Mouse (Mus musculus): ENCODE measurements around the gene Slc4a11.

The Slc4a11 gene

DNA sequence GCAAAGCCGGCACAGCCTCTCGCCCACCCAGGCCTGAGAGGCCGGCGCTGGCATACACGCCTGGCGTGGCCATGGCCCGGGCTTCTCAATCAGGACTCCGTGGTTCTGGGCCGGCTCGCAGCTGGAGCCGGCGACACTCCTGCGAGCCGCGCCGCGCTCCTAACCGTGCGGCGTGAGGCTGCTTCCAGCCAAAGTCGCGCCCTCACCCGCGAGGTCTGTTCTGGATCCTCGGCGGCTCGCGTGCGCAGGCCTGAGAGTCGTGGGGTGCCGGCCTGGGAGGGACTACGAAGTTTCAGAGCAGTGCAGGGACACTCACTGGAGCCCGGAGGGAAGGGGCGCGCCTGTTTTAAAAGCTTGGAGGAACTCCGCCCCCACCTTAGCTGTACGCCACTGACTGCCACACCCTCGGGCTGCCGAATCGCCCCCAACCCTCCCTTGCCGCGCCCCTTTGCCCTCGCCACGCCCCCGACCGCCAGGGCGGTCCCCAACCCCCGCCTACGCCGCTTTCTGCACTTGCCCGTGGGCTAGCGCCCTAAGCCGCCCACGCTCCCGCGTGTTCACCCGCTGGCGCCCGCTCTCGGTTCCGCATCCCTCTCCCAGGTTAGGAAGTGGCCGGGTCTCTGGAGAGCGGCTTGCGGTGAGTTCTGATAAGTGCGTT is at the start of gene Slc4a11:
Gene Slc4a11 (minus strand): TSS at position 367 of the 658 bp plus-strand sequence.
- DNase-seq, result peak; percentile 66

DNA sequence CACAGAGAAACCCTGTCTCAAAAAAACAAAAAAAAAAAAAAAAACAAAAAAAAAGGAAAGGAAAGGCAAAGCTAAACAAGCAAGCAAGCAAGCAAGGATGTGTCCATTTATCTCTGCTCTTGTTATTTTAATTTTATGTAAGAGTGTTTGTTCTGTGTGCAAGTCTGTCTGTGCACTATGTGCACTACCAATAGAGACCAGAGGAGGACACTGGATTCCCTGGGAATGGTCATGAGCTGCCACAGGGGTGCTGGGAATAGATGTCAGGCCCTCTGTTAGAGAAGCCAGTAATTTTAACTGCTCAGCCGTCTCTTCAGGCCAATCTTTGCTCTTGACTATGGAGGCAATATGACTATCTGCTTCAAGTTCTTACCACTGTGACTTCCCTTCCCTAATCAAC is 46.3 kb upstream of the Slc4a11 start:
- no peak for DNase-seq

DNA sequence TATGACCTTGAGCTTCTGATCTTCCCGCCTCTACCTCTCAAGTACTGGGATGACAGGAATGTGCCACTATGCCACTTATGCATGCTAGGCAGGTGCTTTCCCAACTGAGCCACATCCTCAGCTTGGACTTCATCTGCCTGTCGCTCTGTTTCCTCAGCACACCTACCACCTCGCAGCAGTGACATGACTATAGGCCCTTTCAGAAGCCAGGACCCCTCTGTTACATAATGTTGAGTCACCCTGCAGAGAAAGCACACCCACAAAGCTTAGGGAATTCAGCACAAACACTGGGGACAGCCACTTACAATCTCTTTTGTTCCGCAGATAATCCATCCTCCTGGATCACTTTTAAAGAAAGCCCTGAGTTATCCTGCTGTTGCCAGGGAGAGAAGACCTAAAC is 42.8 kb upstream of the Slc4a11 start:
- no peak for DNase-seq

DNA sequence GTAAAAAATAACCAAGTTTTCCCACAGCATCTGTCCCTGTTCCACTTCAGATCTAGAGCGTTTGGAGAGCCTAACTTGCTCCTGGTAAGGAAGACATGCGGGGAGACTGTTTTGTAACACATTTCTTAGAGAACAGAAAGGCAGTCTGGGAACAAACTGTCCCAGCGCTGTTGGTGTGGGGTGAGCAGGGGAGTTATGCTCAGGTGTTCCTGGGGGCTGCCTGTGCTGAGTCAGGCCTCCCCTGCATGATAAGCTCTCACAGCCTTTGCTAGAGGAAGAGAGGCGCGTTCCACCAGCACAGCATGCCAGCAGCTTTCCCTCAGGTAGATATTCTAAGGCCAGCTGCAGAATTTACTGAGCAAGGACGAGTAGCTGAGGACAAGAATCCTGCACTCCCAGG is 40.7 kb upstream of the Slc4a11 start:
- no peak for DNase-seq

DNA sequence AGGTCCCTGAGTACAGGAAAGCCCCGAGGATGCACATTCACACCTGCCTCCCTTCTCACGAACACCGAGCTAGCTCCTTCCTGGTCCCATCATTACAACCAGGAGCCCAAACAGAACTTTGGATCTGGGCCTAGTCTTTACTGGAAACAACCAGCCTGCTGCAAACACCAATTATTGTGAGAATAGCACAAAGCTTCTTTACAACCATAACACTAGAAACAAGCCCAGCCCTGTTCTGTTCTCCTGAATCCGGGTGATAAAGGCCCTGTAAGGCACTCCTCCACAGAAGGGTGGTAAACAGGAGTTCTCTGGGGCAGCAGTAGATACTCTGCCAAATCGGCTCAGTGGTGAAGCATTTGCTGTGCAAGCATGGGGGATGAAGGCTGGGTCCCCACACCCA is 38.0 kb upstream of the Slc4a11 start:
- DNase-seq, result no peak

DNA sequence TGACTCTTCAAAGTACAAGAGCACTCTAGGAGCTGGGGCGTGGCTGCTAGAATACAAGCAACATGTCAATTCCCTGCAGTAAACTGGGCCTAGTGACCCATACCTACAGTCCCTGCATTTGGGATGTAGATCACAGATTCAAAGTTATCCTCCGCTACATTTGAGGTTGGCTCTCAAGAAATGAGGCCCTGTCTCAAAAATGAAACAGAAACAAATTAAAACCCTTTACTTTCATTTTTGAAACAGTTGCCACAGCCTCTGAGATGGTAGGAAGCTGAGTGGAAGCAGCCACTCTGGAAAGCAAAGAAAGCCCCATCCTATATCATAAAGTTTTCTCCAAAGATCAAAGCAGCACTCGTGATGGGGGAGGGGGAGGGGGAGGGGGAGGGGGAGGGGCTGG is 36.1 kb upstream of the Slc4a11 start:
- DNase-seq, result no peak

DNA sequence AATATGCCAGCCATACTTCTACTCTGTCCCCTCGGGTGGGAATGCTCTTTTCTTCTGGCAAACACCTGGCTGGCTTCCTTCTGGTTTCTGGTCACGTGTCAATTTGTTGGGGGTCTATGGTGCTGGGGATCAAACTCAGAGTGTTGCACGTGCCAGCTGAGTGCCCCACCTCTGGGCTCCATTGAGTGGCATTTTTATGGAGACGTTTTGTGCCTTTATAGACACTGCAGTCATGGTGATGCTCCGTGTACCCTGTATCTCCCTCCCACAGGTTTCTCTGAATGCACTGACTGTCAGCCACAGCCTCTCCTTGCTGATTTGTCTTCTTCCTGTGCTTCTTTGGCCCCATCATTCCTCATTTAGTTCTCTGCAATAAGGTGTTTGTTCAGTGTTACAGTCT is 34.5 kb upstream of the Slc4a11 start:
- no peak for DNase-seq

DNA sequence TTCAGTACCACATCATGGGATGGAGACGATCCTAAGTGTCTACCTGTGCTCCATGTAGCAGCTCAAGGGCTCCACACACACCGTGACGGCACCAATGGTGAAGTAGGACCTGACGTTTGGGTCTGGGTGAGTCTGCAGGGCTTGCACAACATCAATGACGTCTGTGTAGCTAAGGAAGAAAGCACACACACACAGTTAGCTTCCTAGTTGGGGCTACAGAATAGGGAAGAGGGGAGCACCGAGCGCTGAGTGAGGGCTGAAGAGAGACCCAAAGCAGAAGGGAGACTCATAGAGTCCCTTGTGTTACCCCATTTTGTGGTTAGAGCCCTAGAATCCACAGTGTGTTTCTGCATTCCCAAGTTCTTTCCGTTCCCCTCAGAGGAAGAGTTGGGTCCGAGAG is 33.4 kb upstream of the Slc4a11 start:
- no peak for DNase-seq

DNA sequence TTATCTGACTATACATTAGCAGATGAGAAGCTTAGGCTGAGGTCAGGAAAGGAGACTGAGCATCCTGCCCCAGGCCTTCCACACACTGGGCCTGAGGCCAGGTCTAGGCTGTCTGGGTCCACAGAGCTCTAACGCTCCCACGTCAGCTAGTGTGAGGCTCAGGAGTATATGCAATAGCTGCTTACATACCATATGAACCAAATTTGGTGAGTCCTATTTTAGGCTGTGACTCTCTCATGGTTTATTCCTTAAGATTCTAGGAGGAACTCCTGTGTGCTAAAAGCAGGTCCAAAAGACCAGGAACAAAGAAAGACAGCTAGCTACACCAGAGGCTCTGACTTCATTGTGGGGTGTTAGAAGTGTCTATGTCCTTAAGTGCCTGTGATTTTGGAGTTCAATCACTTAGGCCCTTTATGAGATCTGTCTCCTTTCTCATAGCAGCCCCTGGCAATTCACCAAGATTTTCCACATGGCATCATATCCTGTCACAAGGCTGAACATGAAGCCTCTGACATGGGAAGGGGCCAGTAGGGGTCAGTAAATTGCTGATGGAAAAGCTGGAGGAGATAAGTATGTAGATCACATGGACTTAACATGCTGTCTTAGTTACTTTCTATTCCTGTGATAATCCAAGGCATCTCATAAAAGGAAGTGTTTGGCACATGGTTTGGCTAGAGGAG is 31.7 kb upstream of the Slc4a11 start:
- DNase-seq, result no peak

DNA sequence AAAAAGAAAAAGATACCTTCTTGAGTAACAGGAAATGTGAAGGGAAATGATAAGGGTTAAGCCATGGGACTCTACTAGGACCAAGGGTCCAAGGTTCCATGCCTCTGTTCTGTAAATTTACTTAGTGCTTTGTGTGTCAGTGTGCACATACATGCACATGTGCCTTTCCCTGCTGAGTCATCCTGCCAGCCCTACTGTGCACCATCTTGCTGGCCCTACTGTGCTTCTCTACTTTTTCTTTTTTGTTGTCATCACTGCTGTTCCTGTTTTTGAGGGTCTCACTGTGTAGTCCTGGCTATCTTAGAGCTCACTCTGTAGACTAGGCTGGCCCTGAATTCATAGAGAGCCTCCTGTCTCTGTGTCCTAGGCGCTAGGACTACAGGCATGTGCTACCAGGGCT is 30.4 kb upstream of the Slc4a11 start:
- no peak for DNase-seq

DNA sequence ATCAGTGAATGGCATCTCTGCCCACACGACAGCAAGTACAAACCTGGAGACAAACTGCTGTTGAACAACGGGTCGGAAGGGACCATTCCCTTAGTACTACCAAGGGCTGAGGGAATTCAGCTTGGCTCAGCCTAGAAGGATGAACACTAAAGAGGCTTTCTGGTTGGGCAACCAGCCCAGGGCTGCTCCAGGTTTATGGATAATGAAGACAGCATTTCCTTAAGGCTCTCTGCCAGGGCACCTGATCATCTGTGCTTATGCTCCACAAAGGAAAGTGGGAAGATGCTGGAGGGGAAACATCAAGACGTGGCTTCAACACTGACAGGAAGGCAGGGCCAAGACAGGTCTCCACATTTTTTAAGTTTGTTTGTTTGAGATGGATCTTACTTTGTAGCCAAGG is 27.1 kb upstream of the Slc4a11 start:
- peak; percentile 21 for DNase-seq

DNA sequence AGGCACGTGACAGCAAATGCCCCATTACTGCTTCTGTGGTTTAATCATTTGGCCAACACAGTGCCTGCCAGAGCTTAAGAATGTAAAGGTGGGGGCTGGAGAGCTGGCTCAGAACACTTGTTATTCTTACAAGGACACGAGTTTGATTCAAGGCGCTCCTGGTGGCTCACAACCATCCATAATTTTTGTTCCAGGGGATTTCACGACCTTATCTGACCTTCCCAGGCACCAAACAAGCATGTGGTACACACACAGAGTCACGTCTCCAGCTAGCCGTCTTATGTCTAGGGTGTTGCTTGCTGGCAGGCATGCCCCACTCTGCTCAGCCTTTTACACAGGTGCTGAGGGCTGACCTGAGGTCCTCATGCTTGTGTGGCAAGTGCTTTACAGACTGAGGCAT is 20.6 kb upstream of the Slc4a11 start:
- DNase-seq, result peak; percentile 23

DNA sequence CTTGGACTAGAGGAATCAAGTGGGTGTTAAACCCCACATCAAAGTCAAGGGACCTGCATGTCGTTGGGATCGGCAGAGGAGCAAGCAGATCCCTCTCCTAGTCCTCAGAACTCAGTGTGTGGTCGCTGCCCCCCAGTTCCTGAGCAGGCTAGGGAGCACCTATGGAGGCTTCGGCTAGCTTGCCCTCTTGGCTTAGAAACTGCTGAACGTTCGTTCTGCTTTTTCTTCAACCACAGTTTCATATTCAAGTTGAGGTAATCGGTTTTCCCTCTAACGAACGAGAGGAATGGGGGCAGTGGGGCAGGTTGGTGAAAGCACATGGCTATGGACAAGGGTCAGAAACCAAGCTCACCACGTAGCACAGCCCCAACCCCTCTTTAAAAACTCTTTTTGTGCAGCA is 9.7 kb upstream of the Slc4a11 start:
- DNase-seq, result no peak

DNA sequence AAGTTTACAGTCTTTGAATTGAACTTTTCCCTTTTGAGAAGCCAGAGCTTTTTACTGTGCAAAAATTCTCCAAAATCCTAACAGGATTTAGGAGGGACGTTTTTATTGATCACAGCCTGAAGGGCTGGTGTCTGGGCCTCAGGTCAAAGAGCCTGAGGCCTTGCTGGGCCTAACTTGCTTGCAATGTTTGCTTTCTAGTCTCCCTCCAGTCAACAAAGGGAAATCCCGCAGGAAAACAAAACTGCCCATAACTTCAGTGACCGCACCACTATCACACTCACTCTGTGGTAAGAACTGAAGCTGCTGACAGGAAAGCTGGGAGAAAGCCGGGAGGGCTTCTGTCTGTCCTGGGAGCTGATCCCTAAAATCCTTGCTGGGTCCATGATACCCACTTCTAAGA is 9.3 kb upstream of the Slc4a11 start:
- no peak for DNase-seq

DNA sequence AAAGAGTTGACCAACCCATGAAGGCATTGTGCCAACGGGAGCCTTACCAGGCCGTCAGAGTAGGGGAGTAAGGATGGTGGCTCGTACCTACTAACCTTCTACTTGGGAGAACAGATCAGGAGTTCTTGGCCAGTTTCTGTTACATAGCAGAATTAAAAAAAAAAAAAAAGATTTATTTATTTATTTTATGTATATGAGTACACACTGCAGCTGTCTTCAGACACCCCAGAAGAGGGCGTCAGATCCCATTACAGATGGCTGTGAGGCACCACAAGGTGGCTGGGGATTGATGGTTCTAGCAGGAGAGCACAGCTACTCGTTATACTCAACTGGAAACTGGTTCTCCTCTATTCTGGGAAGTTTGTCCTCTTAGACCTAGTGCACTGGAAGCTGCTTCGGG is 7.9 kb upstream of the Slc4a11 start:
- no peak for DNase-seq

DNA sequence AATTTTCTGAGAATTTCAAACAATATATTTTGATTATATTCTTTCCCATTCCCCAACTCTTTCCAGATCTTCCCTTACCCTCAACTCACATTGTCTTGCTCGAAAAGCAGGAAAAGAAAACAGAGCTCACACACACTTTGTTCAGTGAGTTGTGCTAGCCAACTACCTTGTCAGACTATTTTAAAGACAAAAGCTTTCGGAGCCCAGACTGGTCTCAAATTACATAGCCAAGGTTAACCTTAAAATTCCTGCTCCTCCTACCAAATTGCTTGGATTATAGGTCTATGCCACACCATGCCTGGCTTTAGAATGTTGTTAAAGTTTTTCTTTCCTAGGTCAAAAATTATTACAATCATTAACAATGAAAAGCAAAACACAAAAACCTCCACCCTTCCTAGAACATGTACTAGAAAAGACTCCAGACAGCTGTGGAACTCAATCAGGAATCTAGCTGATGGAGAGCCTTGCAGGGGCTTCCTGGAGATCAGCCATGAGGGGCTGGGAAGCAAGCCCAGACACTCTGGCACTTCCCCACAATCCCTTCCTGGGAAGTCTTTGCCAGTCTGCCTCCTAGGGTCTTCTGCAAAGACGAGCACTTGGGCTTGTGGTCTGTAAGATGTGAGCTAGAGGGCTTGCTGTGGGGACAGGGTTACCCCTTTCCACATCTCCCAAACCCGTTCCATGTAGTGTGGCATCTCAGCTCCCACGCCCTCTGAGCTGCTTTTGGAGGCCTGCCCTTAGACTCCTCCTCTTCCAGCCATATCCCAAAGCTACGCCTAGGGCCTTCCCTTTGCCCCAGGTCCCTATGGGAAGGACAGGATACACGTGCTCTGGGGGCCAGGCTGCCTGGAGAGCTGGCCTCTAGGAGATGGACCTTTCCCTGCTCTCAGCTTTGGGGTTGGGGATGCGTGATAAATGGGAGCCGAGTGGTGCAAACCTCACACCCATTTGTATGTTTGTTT is 7.0 kb upstream of the Slc4a11 start:
- no peak for DNase-seq

DNA sequence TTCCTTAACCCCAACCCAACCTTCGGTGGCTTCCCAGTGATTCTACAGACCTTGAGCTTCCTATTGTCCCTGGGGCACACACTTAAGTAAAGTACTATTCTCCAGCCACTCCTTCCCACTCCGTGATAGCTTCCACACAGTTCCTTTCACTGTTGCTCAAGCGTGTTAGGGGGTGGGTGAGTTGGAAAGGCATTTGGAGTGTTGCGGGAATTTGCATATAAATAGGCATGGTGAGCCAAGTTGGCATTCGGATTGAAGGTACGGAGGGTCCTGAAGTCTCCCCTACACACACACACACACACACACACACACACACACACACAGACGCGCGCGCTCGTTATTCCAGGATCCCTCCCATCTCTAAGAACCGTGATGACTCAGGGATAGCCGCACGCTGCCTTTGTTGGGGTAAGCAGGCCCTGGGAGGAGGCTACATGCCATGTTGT is 525 bp upstream of the Slc4a11 start:
- no peak for DNase-seq

DNA sequence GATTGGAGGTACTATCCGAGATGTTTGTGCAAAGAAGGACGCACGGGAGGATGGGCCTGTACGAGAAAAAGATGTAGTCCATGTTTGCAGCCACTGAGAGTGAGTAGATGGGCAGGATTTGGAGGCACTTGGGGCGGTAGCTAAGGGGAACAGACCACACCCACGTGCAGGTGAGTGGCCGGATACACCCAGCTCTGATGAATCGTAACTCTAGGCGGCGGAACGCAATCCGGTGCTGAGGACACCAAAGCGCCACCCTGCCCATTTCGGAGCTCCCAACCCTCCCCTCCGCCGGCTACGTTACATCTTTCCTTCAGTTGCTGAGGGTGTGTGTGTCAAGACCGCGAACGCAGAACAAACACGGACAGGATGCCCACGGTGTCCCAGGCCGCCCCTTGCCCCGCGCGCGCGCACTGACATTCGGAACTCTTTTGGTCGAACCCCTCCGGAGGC is 593 bp downstream of the Slc4a11 start:
- no peak for DNase-seq

DNA sequence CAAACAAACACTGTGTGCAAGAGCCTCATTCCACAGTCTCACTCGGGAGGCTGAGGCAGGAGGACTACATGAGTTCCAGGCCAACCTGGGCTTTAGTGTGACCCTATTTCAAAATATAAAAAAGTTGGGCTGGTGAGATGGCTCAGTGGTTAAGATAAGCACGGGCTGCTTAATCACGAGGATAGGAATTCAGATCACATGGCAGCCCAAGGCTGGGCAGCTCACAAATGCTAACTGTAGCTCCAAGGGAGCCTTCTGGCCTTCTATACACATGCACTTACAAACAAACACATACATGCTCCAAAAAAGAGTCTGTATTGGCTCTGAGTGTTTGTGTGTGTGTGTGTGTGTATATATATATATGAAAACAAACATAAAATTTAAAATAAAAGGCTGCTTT is 3.8 kb downstream of the Slc4a11 start:
- no peak for DNase-seq

DNA sequence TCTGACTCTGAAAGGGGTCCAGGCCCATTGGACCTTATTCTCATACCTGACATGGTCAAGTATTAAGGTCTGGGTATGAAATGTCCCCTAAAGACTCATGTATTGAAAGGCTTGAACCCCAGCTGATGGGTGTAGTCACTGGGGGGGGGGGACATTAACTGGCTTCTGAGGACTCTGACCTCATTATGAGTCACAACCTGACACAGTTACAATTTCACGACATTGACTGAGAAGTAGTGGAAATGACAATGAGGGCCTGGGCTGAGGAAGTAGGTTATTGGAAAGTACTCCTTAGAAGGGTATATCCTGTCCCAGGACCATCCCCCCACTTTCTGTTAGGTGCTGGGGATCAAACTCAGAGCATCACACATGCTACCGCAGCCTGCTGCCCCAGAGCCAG is 8.3 kb downstream of the Slc4a11 start:
- no peak for DNase-seq

DNA sequence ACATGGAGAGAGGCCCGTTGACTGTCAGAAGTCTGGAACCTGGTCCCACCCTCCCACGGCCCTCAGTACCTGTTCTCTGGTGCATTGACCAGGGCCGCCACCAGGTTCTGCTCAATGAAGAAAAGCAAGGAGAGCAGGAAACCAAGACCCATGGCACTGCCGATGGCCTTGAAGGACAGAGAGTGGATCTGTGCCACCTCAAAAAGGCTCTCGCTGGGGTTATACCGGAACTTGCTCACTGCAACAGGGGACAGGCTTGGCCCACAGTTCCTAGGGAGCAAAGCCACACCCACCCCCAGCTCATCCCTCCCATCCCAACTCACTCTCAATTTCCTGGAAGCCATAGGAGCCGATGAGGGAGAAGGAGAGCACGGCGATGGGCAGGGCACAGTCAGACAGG is 11.9 kb downstream of the Slc4a11 start:
- DNase-seq, result no peak

DNA sequence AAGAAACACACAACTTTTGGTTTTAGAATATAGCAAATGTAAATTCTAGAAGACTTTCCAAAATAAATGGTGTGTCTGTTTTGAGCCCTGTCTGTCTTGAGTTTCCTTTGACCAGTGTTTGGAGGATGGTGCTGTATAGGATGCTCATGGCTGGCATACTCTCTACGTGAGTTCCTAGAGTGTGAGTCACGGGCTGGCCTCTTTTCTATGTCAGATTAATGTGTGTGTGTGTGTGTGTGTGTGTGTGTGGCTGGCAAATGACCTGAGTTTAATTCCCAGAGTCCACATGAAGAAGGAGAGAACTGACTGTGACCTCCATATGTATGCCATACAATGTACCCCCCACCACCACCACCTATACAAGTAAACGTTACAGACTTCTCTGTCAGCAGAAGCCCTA is 15.8 kb downstream of the Slc4a11 start:
- no peak for DNase-seq

DNA sequence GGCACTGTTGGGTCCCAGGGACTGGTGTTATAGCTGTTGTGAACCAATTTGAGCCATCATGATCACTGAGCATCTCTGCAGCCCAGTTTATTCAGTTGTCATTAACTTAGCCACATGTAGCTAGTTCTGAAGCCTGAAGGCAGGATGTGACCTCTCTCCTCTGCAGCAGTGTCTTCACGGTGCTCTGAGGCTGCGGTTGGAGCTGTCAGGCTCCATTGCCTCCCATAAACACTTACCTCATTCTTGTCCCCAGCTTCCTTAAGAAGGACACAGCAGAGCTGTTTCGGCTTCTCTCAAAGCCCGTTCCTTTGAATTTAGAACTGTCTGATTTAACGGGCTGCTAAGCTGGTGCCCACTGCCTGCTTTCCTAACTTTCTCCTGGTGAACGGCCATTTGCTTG is 17.4 kb downstream of the Slc4a11 start:
- no peak for DNase-seq

DNA sequence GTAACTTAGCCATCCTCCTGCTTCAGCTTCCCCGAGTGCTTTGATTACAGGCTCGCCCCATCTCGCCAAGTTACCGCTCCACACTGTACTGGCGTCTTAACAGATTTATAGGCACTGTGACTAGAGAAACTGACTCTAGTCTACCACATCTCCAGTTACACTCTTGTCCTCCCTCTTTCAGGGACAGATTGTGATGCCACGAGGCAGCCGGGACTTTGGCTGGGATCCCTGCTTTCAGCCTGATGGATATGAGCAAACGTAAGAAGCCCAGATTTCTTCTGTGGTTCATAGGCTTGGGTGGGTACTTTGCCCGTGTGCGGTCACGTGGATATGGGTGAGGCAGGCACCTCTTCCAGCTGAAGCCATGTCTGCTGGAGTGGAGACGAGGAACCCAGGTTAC is 18.2 kb downstream of the Slc4a11 start:
- DNase-seq, result no peak
